Mouse (Mus musculus) bone marrow macrophage, adult 2 months (primary cell): ENCODE data around the gene Msmb. TPM values are rescaled to one million over a fixed set of nuclear protein-coding genes. Genes with fewer than 3 reads are reported as not detected.

Experiments used
- H3K27ac ChIP-seq: 2 replicates; pipeline ENCODE4 v1.5.1; 2012; ENCODE audit warnings: low read depth, low read length; ENCODE audit not compliant: insufficient read depth
- H3K4me1 ChIP-seq: 2 replicates; pipeline ENCODE4 v1.6.1; 2012; ENCODE audit warnings: low read length; ENCODE audit not compliant: control insufficient read depth, insufficient read depth
- H3K4me3 ChIP-seq: 2 replicates; pipeline ENCODE4 v1.5.1; 2012; ENCODE audit warnings: mild to moderate bottlenecking, low read length, moderate library complexity; ENCODE audit not compliant: insufficient read depth
- CTCF ChIP-seq: IDR thresholded peaks from 2 replicates; pipeline ENCODE4 v1.5.1; 2012; ENCODE audit warnings: low read depth, mild to moderate bottlenecking, low read length, moderate library complexity
- POLR2A ChIP-seq: IDR thresholded peaks from 2 replicates; pipeline ENCODE4 v1.6.1; 2012; ENCODE audit warnings: mild to moderate bottlenecking, low read depth, low read length, borderline replicate concordance
- polyA plus RNA-seq: library from polyadenylated mRNA; stranded (reverse); fragments of >200 nt; gene quantifications from 2 replicates; pipeline ENCODE4 v1.2.4, GENCODE M21; 2012; ENCODE audit not compliant: missing spikeins, insufficient read depth, insufficient read length

Gene Msmb
- polyA plus RNA-seq, 1 experiment = not detected

DNA sequence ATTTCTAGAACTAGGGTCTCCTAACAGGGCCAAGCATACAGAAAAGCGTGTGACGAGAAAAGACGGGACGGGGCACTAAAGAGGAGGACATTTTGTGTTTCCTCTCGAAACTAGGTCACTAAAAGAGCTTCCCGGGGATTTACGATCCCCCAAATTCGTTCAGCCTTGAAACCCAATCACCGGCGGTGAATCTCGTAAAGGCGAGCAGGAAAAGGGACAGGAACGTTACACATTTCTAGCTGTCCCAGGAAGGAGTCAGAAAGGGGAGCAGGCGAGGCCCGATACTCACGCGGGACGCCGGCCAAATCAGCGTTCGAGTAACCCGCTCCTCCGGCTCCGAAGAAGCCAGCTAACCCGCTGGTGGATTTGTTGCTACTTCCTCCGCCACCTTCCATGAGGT is 59.5 kb downstream of the Msmb start:
- Histone ChIP-seq H3K4me3 (peak overlapping the region; percentile 70), H3K27ac (peak overlapping the region; percentile 44), H3K4me1 (0 out of 2 replicates have a peak, but pooled peaks cover 5% of the 10 kb centered on the region)
- TF ChIP-seq CTCF = no peak
- no peak for TF ChIP-seq POLR2A

DNA sequence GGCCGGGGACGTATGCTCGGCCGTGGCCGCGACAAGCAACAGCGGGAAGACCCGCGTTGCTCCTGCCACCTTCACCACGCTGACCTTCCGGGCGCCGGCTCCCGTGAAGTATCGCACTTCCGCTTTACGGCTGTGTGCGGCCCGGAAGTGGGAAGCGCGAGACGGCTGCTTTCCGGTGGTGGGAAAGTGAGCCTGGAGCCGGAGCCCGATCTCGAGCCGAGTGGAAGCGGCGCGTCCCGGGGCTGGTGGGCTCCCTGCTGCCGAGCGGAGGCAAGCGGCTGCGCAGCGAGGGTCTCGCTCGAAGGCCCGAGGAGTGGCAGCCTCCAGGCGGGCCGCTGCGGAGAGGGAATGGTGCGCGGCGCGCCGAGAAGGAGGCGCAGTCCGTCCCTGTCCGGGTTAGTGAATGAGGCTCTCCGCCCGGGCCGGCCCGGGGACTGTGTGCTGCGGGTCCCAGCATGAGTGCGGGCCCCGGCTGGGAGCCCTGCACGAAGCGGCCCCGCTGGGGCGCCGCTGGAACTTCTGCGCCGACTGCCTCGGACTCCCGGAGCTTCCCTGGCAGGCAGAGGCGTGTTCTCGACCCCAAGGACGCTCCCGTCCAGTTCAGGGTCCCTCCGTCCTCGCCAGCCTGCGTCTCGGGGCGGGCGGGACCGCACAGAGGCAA is 60.1 kb downstream of the Msmb start, which contains the start of the genes Timm23 and Parg:
TSS of gene Timm23 (minus strand) at position 108 of the 661 bp plus-strand sequence.
TSS of gene Parg (plus strand) at position 159 of the 661 bp plus-strand sequence.
- no peak for TF ChIP-seq POLR2A
- TF ChIP-seq CTCF = no peak
- peak within 1 kb of the TSS; percentile 64 for H3K27ac ChIP-seq
- H3K4me1 ChIP-seq = 0 out of 2 replicates have a peak, but pooled peaks cover 5% of the 10 kb centered on the region
- peak within 1 kb of the TSS; percentile 70 for H3K4me3 ChIP-seq

Other genes with a start within 250 kb of the Msmb start
- gene Galnt15, start 113.0 kb upstream of the Msmb start, polyA plus RNA-seq = not detected in 2 replicates
- gene Oxnad1, start 56.6 kb upstream of the Msmb start, polyA plus RNA-seq = 8.0 and 12.9 TPM in 2 replicates
- 37.5 and 37.6 TPM in 2 replicates for gene Dph3, start 56.3 kb upstream of the Msmb start, polyA plus RNA-seq
- 173 and 209 TPM in 2 replicates for gene Ncoa4, start 17.8 kb downstream of the Msmb start, polyA plus RNA-seq
- gene Timm23, start 59.9 kb downstream of the Msmb start, polyA plus RNA-seq = 35.2 and 40.5 TPM in 2 replicates
- gene Parg, start 59.9 kb downstream of the Msmb start, polyA plus RNA-seq = 23.3 TPM in 2 replicates
- gene Ogdhl, start 180.0 kb downstream of the Msmb start, polyA plus RNA-seq = not detected in 2 replicates
- not detected in 2 replicates for gene 1700024G13Rik, start 246.4 kb downstream of the Msmb start, polyA plus RNA-seq